Comparison of ENCODE assay signal across 9 mouse cellular contexts in genomic region chr9:86451617-86452016, GRCm38 (mm10). TPM values are rescaled to one million over a fixed set of nuclear protein-coding genes. Genes with fewer than 3 reads are reported as not detected.
DNase-seq lines count a peak whose midpoint lies in the region; ATAC-seq lines count a peak whose summit lies in the region.
"Had no signal": no experiment of that assay in that cellular context is flagged by ENCODE, and none has a peak within 500 bp of the region (broad histone marks: within the 10 kb centered on the region; RNA-seq: fewer than 3 reads in every experiment).

No protein-coding gene starts in this region.

- no peak overlapping the region for H3K27ac ChIP-seq in midbrain, embryonic 16.5 days (ENCODE audit: low read length)

- H3K4me1 ChIP-seq in midbrain, embryonic 16.5 days (ENCODE audit: control insufficient read depth, insufficient read depth, low read length) = 0 out of 2 replicates have a peak, but pooled peaks cover 3% of the 10 kb centered on the region

- peak; percentile 81 for DNase-seq in 3T3-L1 (ENCODE audit: low read depth, low spot score)
- DNase-seq in R1 (ENCODE audit: low read depth, low spot score) = peak; percentile 85
- peak; percentile 84 for DNase-seq in embryo, embryonic 10 days (ENCODE audit: low spot score)
- DNase-seq in heart, adult 8-10 months (ENCODE audit: low spot score) = peak; percentile 21
- DNase-seq in kidney, adult 9 months = peak; percentile 41
- peak; percentile 59 for DNase-seq in liver
- peak; percentile 79 for DNase-seq in splenic B cell, adult 2 months (ENCODE audit: low read depth, low spot score)

- ATAC-seq in midbrain, embryonic 16.5 days = peak; percentile 90

- H3K4me3 ChIP-seq in midbrain, embryonic 16.5 days (ENCODE audit: low read depth, low read length) = peak overlapping the region; percentile 19; the same call in 1 of the 2 replicates
- H3K4me3 ChIP-seq: erythroblast, embryonic 14.5 days had no signal

- H3K36me3 ChIP-seq in midbrain, embryonic 16.5 days (ENCODE audit: control insufficient read depth, insufficient read depth, low read length) = no peaks in the 10 kb centered on the region
- no peaks in the 10 kb centered on the region for H3K36me3 ChIP-seq in splenic B cell, adult 2 months (ENCODE audit: control insufficient read depth, insufficient read depth, low read length, poor library complexity, severe bottlenecking)

- under 1% methylated on average over 13 of the region's 13 CpGs for WGBS in midbrain, embryonic 16.5 days

- H3K27me3 ChIP-seq in midbrain, embryonic 16.5 days (ENCODE audit: control insufficient read depth, insufficient read depth, low read depth, low read length) = 0 out of 2 replicates have a peak, but pooled peaks cover 2% of the 10 kb centered on the region
- H3K27me3 ChIP-seq in splenic B cell, adult 2 months (ENCODE audit: control insufficient read depth, insufficient read depth, low read length, poor library complexity, severe bottlenecking) = no peaks in the 10 kb centered on the region

- H3K9ac ChIP-seq in midbrain, embryonic 16.5 days (ENCODE audit: low read depth, low read length) = no peak overlapping the region

- no peaks in the 10 kb centered on the region for H3K9me3 ChIP-seq in midbrain, embryonic 16.5 days (replicated peaks; ENCODE audit: control insufficient read depth, low read length, poor library complexity, severe bottlenecking)

- peak overlapping the region; percentile 64 for H3K4me2 ChIP-seq in midbrain, embryonic 16.5 days (ENCODE audit: low read length)

RNA-seq across cellular contexts. Expression of gene Ube2cbp, which starts 13.1 kb away (rescaled TPM):
- 1 to 10 TPM; 1.8 to 2.5 (median 2.3) TPM for total RNA-seq in heart, adult 8-10 months (2022)
- polyA plus RNA-seq in midbrain, embryonic 16.5 days (2015; fragmentation: Nextera tagmentation; extraction: Ambion mirVana) = 7.8 and 8.1 TPM in 2 replicates
- polyA plus RNA-seq: erythroblast, embryonic 14.5 days had no signal

RNA-seq across cellular contexts. Expression of gene Dop1a, which starts 15.3 kb away (rescaled TPM):
- 10 to 100 TPM; 15.6 to 20.0 (median 18.1) TPM for total RNA-seq in heart, adult 8-10 months (2022)
- polyA plus RNA-seq in midbrain, embryonic 16.5 days (2015; fragmentation: Nextera tagmentation; extraction: Ambion mirVana) = 34.1 and 45.0 TPM in 2 replicates

Comparison
In these comparisons a context has a peak if more than half of its experiments do, and no peak if none do; other contexts are left out.
1. DNase-seq: peak in every context shown above with its lines; median percentile 85 in R1; 84 in embryo, embryonic 10 days; 81 in 3T3-L1; 79 in splenic B cell, adult 2 months; 59 in liver; 41 in kidney, adult 9 months; 21 in heart, adult 8-10 months.